Mouse (Mus musculus): ENCODE measurements at regions not wholly inside any gene's neighbourhood (a gene's known extent, or its start where the extent isn't known, plus 50 kb on each side); places are given as distances from the start of the nearest gene placed in this dataset.

- TF ChIP-seq EP300 (IDR thresholded peaks at IDR 0.05; ENCODE audit: insufficient read depth, low read depth, low read length) (no peak), CTCF (IDR thresholded peaks at IDR 0.05; ENCODE audit: low read depth, low read length) (no peak)
Measured at GRCm38 (mm10) chr1:63898766-63899165, 129.7 kb upstream of the 4933402D24Rik start.

Measured in ES-Bruce4 (cell line).